Mouse (Mus musculus): ENCODE measurements at regions not wholly inside any gene's neighbourhood (a gene's known extent, or its start where the extent isn't known, plus 50 kb on each side); places are given as distances from the start of the nearest gene placed in this dataset.
"Not testable (repeated sequence)": the region's sequence is repeated elsewhere in the genome, so short reads cannot be mapped to it uniquely, and the experiment has no call there.

GRCm38 (mm10) chr10:126337426-126337825 is 371.5 kb downstream of the Lrig3 start:
- no peak for DNase-seq

GRCm38 (mm10) chr10:126333786-126334185 is 367.8 kb downstream of the Lrig3 start:
- no peak for DNase-seq

GRCm38 (mm10) chr10:126330305-126330969 is 364.5 kb downstream of the Lrig3 start:
- DNase-seq, result peak; percentile 96

- no peak for DNase-seq
Observed at GRCm38 (mm10) chr10:126320831-126321230, 354.9 kb downstream of the Lrig3 start.

GRCm38 (mm10) chr10:126319795-126320194 is 353.8 kb downstream of the Lrig3 start:
- no peak for DNase-seq

- DNase-seq, result no peak
Observed at GRCm38 (mm10) chr10:126299962-126300361, 334.0 kb downstream of the Lrig3 start.

GRCm38 (mm10) chr10:126298211-126298610 is 332.2 kb downstream of the Lrig3 start:
- no peak for DNase-seq

- DNase-seq, result peak; percentile 42
Observed at GRCm38 (mm10) chr10:126295853-126296252, 329.9 kb downstream of the Lrig3 start.

GRCm38 (mm10) chr10:126291765-126292164 is 325.8 kb downstream of the Lrig3 start:
- DNase-seq, result no peak

GRCm38 (mm10) chr10:126285096-126285495 is 319.1 kb downstream of the Lrig3 start:
- not testable (repeated sequence) for DNase-seq

- DNase-seq, result no peak
Observed at GRCm38 (mm10) chr10:126270376-126270775, 304.4 kb downstream of the Lrig3 start.

- DNase-seq, result no peak
Observed at GRCm38 (mm10) chr10:126267321-126267998, 301.5 kb downstream of the Lrig3 start.

GRCm38 (mm10) chr10:126257171-126257570 is 291.2 kb downstream of the Lrig3 start:
- peak; percentile 9 for DNase-seq

- no peak for DNase-seq
Observed at GRCm38 (mm10) chr10:126254198-126254597, 288.2 kb downstream of the Lrig3 start.

GRCm38 (mm10) chr10:126249176-126249575 is 283.2 kb downstream of the Lrig3 start:
- DNase-seq, result no peak

- DNase-seq, result no peak
Observed at GRCm38 (mm10) chr10:126243051-126243450, 277.1 kb downstream of the Lrig3 start.

GRCm38 (mm10) chr10:126239536-126239935 is 273.6 kb downstream of the Lrig3 start:
- no peak for DNase-seq

Small RNAs in the stretch of these regions (microRNA-seq; reads per million reads assigned to microRNA genes)
- 32.8 reads per million, percentile 33 among the genes with 10 or more reads in this experiment for gene Mir378d
